Mouse (Mus musculus): ENCODE measurements at regions not wholly inside any gene's neighbourhood (a gene's known extent, or its start where the extent isn't known, plus 50 kb on each side); places are given as distances from the start of the nearest gene placed in this dataset.
A peak's percentile ranks its signal among the peaks of the same experiment; 100 is the strongest.

DNA sequence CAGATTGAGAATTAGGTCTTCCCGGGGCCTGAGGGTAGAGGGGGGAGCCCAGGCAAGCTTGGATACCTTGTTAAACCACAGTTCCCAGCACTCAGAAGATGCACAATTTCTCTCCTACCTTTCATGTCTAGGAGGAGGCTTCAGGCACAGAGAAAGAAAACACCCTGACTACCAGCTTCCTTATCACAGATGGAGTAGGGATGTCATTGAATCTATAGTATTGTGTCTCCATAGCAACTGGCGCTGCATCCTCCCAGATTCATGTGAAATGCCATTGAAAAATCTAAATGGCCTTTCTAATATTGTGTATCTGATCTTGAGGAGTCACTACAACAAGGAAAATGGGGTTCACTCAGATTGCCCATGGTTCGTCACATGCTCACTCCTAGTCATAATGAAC lies 88.8 kb upstream of the Zkscan2 start:
- peak; percentile 12 for DNase-seq (ENCODE audit: low read depth, low spot score)

DNA sequence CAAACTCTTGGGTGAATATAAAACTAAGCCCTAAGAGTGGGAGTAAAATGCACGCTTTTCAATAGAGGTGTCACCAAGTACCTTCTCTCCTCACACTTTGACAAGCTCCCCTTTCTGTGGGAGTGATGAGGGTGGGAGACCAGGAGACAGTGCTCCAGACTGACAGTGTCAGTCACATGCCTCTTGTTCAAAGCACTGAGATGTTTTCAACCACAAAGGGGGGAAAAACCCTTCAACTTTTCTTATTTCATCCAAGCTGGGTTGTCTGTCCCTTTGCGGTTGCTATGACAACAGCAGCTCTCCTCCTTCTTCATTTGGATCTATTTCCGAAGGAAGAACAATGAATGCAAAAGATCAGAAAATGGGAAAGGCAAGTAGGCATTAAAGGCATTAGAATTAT lies 73.5 kb upstream of the Zkscan2 start:
- peak; percentile 61 for DNase-seq (ENCODE audit: low read depth, low spot score)

DNA sequence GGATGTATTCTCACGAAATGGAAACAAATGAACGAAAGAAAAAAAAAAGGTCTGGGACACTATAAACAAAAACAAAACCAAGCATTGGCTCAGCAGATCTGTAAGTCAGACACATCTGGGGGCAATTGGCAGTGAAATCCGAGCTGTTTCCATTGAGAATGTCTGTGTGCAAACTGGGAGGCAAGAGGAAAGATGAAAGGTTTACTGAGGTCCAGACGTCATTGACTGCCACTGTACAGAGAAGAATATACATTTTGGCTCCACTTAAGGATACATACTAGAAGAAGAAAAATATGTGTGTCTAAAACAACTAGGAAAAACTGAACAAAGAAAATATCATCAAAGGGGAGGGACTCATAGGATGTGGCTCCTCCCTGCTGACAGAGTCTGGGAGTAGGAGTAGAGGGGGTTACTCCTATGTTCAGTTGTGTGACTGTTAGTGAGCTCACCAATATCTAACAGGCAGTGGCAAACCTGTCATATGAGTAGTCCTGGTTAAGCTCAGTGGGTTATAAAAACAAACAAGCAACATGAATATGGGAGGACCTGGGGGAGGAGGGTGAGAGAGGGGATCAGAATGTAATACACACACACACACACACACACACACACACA lies 72.2 kb upstream of the Zkscan2 start:
- DNase-seq (ENCODE audit: low read depth, low spot score) = no peak

DNA sequence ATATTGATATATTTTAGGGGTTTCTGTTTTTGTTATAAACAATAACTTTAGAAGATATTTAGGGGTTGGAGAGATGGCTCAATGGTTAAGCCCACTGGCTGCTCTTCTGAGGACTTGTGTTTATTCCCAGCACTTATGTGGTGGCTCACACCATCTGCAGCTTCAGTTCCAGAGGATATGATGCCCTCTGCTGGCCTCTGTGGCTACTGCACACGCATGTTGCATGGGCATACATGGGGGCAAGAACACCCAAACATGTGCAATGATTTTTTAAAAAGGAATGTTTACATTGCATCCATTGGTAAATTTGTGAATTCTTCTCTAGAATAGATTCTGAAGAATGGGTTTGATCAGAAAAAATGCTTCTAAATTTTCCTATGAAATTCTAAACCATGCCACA lies 66.0 kb upstream of the Zkscan2 start:
- no peak for DNase-seq (ENCODE audit: low read depth, low spot score)

DNA sequence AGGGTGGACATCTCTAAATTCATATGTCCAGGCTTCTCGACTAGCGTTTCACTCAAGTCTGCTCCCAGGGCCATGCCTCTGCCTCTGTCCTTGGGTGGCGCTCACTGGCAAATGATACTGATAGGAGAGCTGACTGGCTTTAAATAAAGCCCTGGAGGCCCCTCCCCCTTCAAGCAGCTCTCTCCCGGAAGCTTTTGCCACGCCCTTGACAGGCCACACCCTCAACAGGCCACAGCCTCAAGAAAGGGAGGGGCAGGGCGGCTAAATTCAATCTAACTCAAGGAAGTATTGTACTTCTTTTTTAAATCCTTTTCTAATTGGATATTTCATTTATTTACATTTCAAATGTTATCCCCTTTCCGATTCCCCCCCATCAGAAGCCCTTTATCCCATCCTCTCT lies 59.3 kb upstream of the Zkscan2 start:
- no peak for DNase-seq (ENCODE audit: low read depth, low spot score)

Measured in brain, embryonic 18.5 days (tissue).